Mouse (Mus musculus) embryonic facial prominence, embryonic 15.5 days (tissue): Measurements from ENCODE around the gene Lrrc8e. TPM values are rescaled to one million over a fixed set of nuclear protein-coding genes. Genes with fewer than 3 reads are reported as not detected.
A peak's percentile ranks its signal among the peaks of the same experiment; 100 is the strongest.

Experiments
- ATAC-seq: fragments of 200-750 bp; cut with Nextera tagmentation; 2 replicates; pipeline ENCODE4 v1.8.0; 2017; ENCODE audit warnings: low read depth, moderate TSS enrichment; ENCODE audit not compliant: insufficient number of reproducible peaks, low FRiP score, low TSS enrichment
- H3K27ac ChIP-seq: fragments of 300-500 bp; sonication (generic); replicated peaks from 2 replicates; pipeline ENCODE4 v1.5.1; 2015; ENCODE audit warnings: mild to moderate bottlenecking, inconsistent platforms
- H3K27me3 ChIP-seq: fragments of 300-500 bp; sonication (generic); 2 replicates; pipeline ENCODE4 v1.6.1; 2015; ENCODE audit warnings: inconsistent platforms
- H3K36me3 ChIP-seq: fragments of 300-500 bp; sonication (generic); 2 replicates; pipeline ENCODE4 v1.6.1; 2015; ENCODE audit warnings: mild to moderate bottlenecking, inconsistent platforms
- H3K4me1 ChIP-seq: fragments of 300-500 bp; sonication (generic); 2 replicates; pipeline ENCODE4 v1.6.1; 2015; ENCODE audit warnings: inconsistent platforms
- H3K4me2 ChIP-seq: fragments of 300-500 bp; sonication (generic); replicated peaks from 2 replicates; pipeline ENCODE4 v1.6.1; 2015; ENCODE audit warnings: mild to moderate bottlenecking, inconsistent platforms
- H3K4me3 ChIP-seq: fragments of 300-500 bp; sonication (generic); replicated peaks from 2 replicates; pipeline ENCODE4 v1.5.1; 2015; ENCODE audit warnings: mild to moderate bottlenecking, inconsistent platforms
- H3K9ac ChIP-seq: fragments of 300-500 bp; sonication (generic); 2 replicates; pipeline ENCODE4 v1.6.1; 2015; ENCODE audit warnings: inconsistent platforms
- H3K9me3 ChIP-seq: fragments of 300-500 bp; sonication (generic); replicated peaks from 2 replicates; pipeline ENCODE4 v1.6.1; 2016; ENCODE audit warnings: inconsistent platforms
- WGBS: fragments of 180-500 bp; shearing (Covaris S2); methylation state at CpG from one replicate; pipeline ENCODE4 v1.1.7; 2015; 5-methylcytosine and 5-hydroxymethylcytosine counted together
- polyA plus RNA-seq: library from polyadenylated mRNA; unstranded; fragments of >200 nt; fragmentation: Nextera tagmentation; extraction: Ambion mirVana; gene quantifications from 2 replicates; pipeline ENCODE4 v1.2.1, GENCODE M21; 2015

The Lrrc8e gene
- polyA plus RNA-seq, 1 experiment from 2014 or later = 3.2 TPM

DNA sequence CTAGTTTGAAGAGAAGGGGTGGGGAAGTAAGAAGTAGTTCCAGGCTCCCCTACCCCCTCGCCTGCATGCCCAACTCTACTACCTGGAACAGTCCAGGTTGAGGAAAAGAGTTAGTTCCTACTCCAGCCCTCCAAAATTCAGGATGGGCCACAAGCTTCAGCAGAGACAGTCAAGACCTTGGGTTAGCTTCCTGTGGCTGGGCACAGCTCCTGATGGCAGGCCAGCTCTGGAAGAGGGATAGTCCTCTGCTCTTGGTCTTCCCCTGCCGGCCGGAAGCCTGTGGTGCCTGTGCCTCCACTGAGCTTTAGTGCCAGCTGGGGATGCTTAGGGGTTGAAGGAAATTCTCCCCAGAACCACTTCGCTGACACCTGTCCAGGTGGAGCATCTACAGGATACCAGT lies 304 bp upstream of the Lrrc8e start:
- Histone ChIP-seq H3K27me3 (peaks cover 17% of the 10 kb centered on the region), H3K36me3 (no peaks in the 10 kb centered on the region), H3K4me3 (peak overlapping the region; percentile 41), H3K27ac (no peak overlapping the region), H3K9ac (no peak overlapping the region), H3K4me2 (peak overlapping the region; percentile 61), H3K9me3 (no peaks in the 10 kb centered on the region), H3K4me1 (no peaks in the 10 kb centered on the region; the same call in 1 of the 2 replicates)
- WGBS = 27% methylated on average over 4 of the region's 4 CpGs
- ATAC-seq = no peak

DNA sequence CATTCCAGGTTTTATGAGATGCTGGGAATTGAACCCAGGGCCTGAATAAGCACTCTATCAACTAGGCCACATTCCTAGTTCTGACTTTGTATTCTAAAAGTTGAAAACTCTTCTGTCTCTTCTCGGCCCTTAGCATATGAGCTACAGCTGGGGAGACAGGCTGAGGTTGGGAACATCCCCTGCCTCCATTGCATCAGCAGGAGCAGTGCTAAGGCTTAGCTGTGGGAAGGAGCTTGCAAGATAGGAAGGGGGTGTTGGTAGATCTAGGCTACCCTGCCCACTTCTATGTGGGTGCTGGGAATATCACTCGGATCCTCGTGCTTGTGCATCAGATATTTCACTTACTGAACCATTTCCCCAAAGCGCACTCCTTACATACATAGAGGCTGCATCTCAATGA lies 1.3 kb downstream of the Lrrc8e start:
- H3K36me3 ChIP-seq = no peaks in the 10 kb centered on the region
- no peaks in the 10 kb centered on the region; the same call in 1 of the 2 replicates for H3K4me1 ChIP-seq
- H3K4me2 ChIP-seq = no peak overlapping the region
- no peak overlapping the region for H3K9ac ChIP-seq
- no peak for ATAC-seq
- no peak overlapping the region for H3K27ac ChIP-seq
- H3K27me3 ChIP-seq = peaks cover 17% of the 10 kb centered on the region
- H3K9me3 ChIP-seq = no peaks in the 10 kb centered on the region
- WGBS = 86% methylated on average over 4 of the region's 4 CpGs
- no peak overlapping the region for H3K4me3 ChIP-seq

DNA sequence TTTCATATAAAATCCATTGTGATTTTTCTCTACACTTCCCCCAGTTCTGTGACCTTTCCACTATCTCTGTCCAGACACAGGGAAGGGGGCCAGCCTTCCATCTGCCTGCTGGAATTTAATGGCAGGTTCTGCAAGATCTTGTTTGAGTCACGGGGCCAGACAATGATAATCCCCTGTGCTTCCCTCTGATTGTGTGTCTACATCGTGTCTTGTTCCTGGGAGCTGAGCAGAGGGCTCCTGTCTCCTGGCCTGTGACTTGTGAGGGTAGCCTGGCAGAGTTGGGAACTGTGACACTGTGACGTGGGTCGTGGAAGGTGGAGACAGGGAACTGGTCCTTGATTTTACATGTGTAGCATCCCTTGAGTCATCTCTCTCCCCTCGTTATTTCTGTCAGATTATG lies 3.2 kb downstream of the Lrrc8e start:
- Histone ChIP-seq H3K9me3 (no peaks in the 10 kb centered on the region), H3K4me1 (no peaks in the 10 kb centered on the region; the same call in 1 of the 2 replicates), H3K4me2 (no peak overlapping the region), H3K36me3 (no peaks in the 10 kb centered on the region), H3K27ac (no peak overlapping the region), H3K27me3 (peaks cover 17% of the 10 kb centered on the region), H3K4me3 (no peak overlapping the region), H3K9ac (no peak overlapping the region)
- WGBS = 69% methylated on average over 5 of the region's 5 CpGs
- ATAC-seq = no peak

DNA sequence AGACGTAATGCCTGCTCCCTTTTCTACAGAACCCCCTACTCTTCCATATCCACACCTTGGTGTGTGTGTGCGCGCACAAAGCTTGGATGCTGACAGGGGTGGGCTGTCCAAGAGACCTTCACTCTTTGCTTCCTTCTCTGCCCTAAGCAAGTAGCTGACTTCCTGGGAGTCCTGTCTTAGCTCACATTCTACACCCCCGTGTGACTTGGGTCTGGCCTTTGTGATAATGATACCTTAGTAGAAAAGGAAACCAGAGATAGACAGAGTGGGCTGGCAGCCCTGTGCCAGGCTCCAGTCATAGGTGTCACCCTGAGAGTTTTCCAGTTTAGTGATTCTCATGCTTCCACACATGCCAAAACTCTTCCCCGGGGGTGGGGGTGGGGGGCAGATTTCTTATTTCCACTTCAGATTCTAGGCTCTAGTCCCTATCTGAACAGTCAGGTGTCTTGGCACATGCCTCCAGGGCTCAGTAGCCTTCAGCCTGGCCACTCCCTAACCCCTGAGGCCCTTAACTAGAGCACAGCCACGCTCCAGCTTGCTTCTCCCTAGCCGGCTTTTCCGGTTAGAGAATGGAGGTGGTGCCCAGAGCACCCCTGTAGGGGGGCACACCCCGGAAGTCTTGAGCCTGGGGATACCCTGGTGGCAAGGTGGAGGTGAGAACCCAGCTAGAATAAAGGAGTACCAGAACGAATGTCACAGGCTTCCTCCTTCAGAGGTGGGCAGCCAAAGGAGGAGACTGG lies 4.2 kb downstream of the Lrrc8e start:
- H3K27me3 ChIP-seq = peaks cover 16% of the 10 kb centered on the region
- no peaks in the 10 kb centered on the region for H3K9me3 ChIP-seq
- H3K4me1 ChIP-seq = no peaks in the 10 kb centered on the region; the same call in 1 of the 2 replicates
- WGBS = 51% methylated on average over 10 of the region's 10 CpGs
- no peak overlapping the region for H3K4me2 ChIP-seq
- no peak for ATAC-seq
- no peaks in the 10 kb centered on the region for H3K36me3 ChIP-seq
- no peak overlapping the region for H3K27ac ChIP-seq
- H3K4me3 ChIP-seq = no peak overlapping the region
- no peak overlapping the region for H3K9ac ChIP-seq

DNA sequence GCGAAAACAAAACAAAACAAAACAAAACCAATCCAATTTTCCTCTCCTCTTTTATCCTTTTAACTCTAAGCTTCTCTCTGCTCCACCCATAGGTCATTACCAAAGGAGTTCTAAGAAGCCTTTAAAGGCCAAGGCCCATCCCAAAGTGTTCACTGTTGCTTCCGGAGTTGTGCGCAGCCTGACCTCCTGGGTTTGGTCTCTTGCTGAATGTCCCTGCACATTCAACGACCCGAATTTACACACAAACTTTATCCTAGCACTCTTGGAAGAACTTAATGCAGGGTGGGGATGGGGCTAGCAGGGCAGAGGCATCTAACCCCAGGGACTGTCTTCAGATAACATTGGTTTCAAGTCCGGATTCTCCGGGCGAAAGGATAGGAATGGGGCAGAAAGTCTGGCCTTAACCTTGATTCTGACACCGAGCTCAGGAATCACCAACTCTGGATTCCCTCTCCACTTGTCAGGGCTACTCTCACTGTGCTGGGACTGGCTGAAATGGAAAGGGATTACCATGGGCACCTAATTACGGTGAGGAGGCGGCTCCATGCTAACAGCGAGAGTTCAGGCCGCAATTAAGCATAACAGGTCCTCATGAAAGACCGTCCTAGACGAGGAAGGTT lies 11.3 kb downstream of the Lrrc8e start:
- Histone ChIP-seq H3K9me3 (no peaks in the 10 kb centered on the region), H3K9ac (peak overlapping the region; percentile 70), H3K4me3 (peak overlapping the region; percentile 65), H3K27ac (peak overlapping the region; percentile 96), H3K4me1 (peaks cover 26% of the 10 kb centered on the region), H3K4me2 (peak overlapping the region; percentile 72), H3K36me3 (peaks cover 20% of the 10 kb centered on the region), H3K27me3 (no peaks in the 10 kb centered on the region)
- 20% methylated on average over 15 of the region's 15 CpGs for WGBS
- ATAC-seq = no peak

DNA sequence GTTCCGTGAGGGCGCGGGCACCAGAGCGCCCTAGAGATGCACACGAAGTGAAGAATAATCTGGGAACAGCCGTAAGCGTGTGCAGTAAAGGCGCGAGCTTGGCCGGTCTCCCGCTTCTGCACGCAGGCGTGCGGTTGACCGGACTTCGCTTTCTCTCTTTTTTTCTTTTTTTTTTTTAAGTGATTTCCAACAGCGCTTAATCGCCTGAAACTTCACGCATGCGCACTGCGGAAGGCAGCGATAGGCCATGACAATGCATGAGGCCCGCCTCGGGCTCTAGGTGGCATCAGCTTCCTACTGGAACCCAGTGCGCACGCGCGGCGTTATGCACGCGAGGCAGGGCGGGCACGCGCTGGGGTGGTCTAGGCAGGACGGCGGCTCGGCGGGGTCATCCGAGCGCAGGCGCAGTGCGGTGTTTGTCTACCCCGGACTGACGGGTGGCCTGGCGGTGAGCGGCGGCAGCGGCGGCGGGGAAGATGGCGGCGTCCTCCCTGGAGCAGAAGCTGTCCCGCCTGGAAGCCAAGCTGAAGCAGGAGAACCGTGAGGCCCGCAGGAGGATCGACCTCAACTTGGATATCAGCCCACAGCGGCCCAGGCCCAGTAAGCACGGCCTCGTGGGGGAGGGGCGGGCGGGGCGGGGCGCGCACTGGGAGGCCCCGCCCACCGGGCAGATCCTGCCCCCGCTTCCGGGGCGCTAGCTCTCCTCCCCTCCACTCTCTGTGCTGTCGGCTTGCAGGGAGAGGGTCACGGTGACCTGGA lies 12.0 kb downstream of the Lrrc8e start, which contains the start of the genes Map2k7 and Gm49320:
Gene Map2k7, plus strand, starts transcription at position 307 of the 759 bp plus-strand sequence.
Gene Gm49320, plus strand, starts transcription at position 432 of the 759 bp plus-strand sequence.
- peak within 1 kb of the TSS; percentile 70 for H3K9ac ChIP-seq
- peak within 1 kb of the TSS; percentile 65 for H3K4me3 ChIP-seq
- H3K36me3 ChIP-seq = peaks cover 27% of the 10 kb centered on the region
- WGBS = under 1% methylated on average over 71 of the region's 71 CpGs
- H3K4me2 ChIP-seq = peak within 1 kb of the TSS; percentile 72
- peaks cover 26% of the 10 kb centered on the region for H3K4me1 ChIP-seq
- H3K9me3 ChIP-seq = no peaks in the 10 kb centered on the region
- H3K27ac ChIP-seq = peak within 1 kb of the TSS; percentile 96
- peak; percentile 96 for ATAC-seq
- no peaks in the 10 kb centered on the region for H3K27me3 ChIP-seq

DNA sequence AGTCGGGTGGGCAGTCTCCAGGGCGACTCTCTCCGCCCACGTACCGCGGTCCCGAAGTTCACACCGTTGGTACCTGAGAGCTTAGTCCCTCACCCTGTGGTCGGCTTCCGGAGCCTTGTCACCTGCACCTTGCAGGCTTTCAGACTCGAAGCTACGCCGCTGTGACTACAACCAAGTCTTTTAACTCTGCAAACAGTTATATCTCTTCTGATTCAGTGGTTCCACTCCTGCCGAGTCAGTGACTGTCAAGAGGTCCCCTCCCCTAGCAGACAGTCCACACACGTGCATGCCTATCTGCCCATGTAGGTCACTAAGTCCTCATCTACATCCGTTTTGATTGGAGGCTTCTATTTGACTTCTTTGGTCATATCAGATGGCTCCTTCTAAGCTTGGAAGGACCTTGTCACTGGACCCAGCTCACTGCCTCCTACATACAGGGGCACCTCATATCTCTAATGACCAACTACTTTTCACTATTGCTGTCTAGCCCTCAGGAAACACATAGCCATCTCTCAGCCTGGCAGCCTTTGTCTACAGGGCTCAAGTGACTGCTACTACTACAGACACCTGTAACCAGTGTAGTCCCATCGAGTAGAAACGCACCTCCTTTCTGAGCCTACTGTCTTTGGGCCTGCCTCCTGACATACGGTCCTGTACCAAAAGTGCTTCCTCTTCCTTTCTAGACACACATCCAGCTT lies 12.7 kb downstream of the Lrrc8e start:
- peak overlapping the region; percentile 63 for H3K9ac ChIP-seq
- H3K36me3 ChIP-seq = peaks cover 34% of the 10 kb centered on the region
- H3K4me1 ChIP-seq = peaks cover 26% of the 10 kb centered on the region

DNA sequence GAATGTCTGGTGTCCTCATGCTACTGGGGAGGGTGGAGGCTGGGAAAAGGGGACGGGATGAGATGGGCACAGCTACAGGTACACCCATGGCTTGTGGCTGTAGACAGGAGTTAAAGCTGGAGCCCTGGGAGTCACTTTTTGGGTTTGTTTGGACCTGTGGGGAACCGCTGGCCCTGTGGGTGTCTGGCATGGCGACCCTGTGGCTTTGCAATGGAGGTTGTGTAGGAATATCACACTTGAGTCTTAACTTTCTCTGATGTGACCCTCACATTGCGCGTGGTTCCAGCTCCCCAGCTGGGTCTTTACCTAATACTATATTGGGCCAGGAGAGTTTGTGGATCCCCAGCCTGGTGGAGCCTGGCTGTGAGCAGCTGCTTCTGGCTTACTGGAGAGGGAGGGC lies 18.4 kb downstream of the Lrrc8e start:
- Histone ChIP-seq H3K4me2 (no peak overlapping the region), H3K9ac (no peak overlapping the region), H3K27me3 (no peaks in the 10 kb centered on the region), H3K4me1 (peaks cover 19% of the 10 kb centered on the region), H3K27ac (no peak overlapping the region), H3K36me3 (peaks cover 73% of the 10 kb centered on the region), H3K4me3 (no peak overlapping the region), H3K9me3 (no peaks in the 10 kb centered on the region)
- 97% methylated on average over 5 of the region's 5 CpGs for WGBS
- no peak for ATAC-seq

More for the DNA sequence above, 12.7 kb downstream of the Lrrc8e start:
- H3K4me3 ChIP-seq = peak overlapping the region; percentile 65
- H3K9me3 ChIP-seq = no peaks in the 10 kb centered on the region
- WGBS = 11% methylated on average over 19 of the region's 19 CpGs
- no peak; the same call in 1 of the 2 replicates for ATAC-seq
- no peaks in the 10 kb centered on the region for H3K27me3 ChIP-seq
- H3K4me2 ChIP-seq = peak overlapping the region; percentile 72
- H3K27ac ChIP-seq = peak overlapping the region; percentile 96

DNA sequence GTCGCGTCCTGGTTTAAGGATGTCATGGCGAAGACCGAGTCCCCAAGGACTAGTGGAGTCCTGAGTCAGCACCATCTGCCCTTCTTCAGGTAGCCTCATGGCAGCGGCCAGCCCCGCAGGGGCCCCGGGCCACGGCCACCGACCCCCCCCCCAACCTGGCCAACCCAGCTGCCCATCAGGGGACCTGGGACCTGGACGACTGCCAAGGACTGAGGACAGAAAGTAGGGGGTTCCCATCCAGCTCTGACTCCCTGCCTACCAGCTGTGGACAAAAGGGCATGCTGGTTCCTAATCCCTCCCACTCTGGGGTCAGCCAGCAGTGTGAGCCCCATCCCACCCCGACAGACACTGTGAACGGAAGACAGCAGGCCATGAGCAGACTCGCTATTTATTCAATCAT lies 19.1 kb downstream of the Lrrc8e start:
- H3K36me3 ChIP-seq = peaks cover 70% of the 10 kb centered on the region
- H3K4me2 ChIP-seq = no peak overlapping the region
- H3K27ac ChIP-seq = no peak overlapping the region
- H3K9me3 ChIP-seq = no peaks in the 10 kb centered on the region
- no peak for ATAC-seq
- 90% methylated on average over 13 of the region's 13 CpGs for WGBS
- H3K4me3 ChIP-seq = no peak overlapping the region
- no peaks in the 10 kb centered on the region for H3K27me3 ChIP-seq
- H3K9ac ChIP-seq = no peak overlapping the region
- H3K4me1 ChIP-seq = peaks cover 18% of the 10 kb centered on the region

DNA sequence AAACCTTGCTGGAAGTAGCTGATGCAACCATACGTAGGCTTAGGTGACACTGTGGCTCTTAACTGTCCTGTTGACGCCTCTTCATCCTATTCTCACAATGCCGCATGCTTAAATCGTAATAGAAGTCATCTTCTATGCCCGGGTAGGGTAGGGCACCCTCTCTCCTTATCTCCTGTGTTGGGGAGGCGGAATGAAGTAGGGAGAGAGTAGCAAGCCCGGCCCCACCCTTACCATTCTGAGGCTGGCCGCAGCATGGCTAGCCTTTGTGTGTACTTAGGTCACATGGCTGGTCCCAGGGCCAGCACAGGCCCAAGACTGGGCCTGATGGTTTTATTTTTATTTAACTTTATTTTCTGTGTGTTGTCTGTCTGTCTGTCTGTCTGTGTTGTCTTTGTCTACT lies 20.6 kb downstream of the Lrrc8e start:
- ATAC-seq = no peak
- H3K36me3 ChIP-seq = peaks cover 61% of the 10 kb centered on the region

More for the DNA sequence above, 20.6 kb downstream of the Lrrc8e start:
- H3K4me1 ChIP-seq = peaks cover 15% of the 10 kb centered on the region
- H3K27me3 ChIP-seq = no peaks in the 10 kb centered on the region
- no peak overlapping the region for H3K4me2 ChIP-seq
- H3K9me3 ChIP-seq = no peaks in the 10 kb centered on the region
- H3K4me3 ChIP-seq = no peak overlapping the region
- 89% methylated on average over 8 of the region's 8 CpGs for WGBS
- no peak overlapping the region for H3K9ac ChIP-seq
- no peak overlapping the region for H3K27ac ChIP-seq
